Mouse (Mus musculus) spleen, adult 2 months (tissue): Measurements from ENCODE around the gene Olfr310. TPM values are rescaled to one million over a fixed set of nuclear protein-coding genes. Genes with fewer than 3 reads are reported as not detected.

ENCODE experiments used
- DNase-seq, 2 experiments: peaks; one replicate each; pipeline versions ENCODE4 v3.0.0 to v3.0.0-alpha.2; 2012 to 2021; ENCODE audit warnings: low spot score in 2 of 2, low read depth in 1 of 2
- H3K27ac ChIP-seq: fragments of 200-500 bp; 2 replicates; pipeline ENCODE4 v1.5.1; 2012; ENCODE audit warnings: low read length, inconsistent platforms; ENCODE audit not compliant: insufficient read depth
- H3K27me3 ChIP-seq: fragments of 200-500 bp; 2 replicates; pipeline ENCODE4 v1.6.1; 2012; ENCODE audit warnings: mild to moderate bottlenecking, moderate library complexity, low read length, inconsistent platforms; ENCODE audit not compliant: control insufficient read depth, insufficient read depth
- H3K36me3 ChIP-seq: fragments of 200-500 bp; 2 replicates; pipeline ENCODE4 v1.6.1; 2012; ENCODE audit warnings: mild to moderate bottlenecking, low read length, inconsistent platforms; ENCODE audit not compliant: control insufficient read depth, insufficient read depth
- H3K4me1 ChIP-seq: fragments of 200-500 bp; 2 replicates; pipeline ENCODE4 v1.6.1; 2011; ENCODE audit warnings: inconsistent platforms; ENCODE audit not compliant: control insufficient read depth, insufficient read depth, insufficient read length
- H3K4me3 ChIP-seq: fragments of 200-500 bp; 2 replicates; pipeline ENCODE4 v1.5.1; 2011; ENCODE audit warnings: mild to moderate bottlenecking, inconsistent platforms; ENCODE audit not compliant: insufficient read depth, insufficient read length; ENCODE audit errors: extremely low read depth
- CTCF ChIP-seq: fragments of 200-500 bp; IDR thresholded peaks from 2 replicates; pipeline ENCODE4 v1.5.1; 2011; ENCODE audit warnings: mild to moderate bottlenecking, inconsistent platforms; ENCODE audit not compliant: insufficient read depth, insufficient read length, insufficient replicate concordance; ENCODE audit errors: extremely low read depth
- POLR2A ChIP-seq: fragments of 200-500 bp; IDR thresholded peaks from 2 replicates; pipeline ENCODE4 v1.6.1; 2011; ENCODE audit warnings: low read depth, low read length, inconsistent platforms
- WGBS: fragments of 180-500 bp; shearing (Covaris S2); methylation state at CpG from one replicate; pipeline ENCODE4 v1.1.7; 2018; 5-methylcytosine and 5-hydroxymethylcytosine counted together
- polyA plus RNA-seq: library from polyadenylated mRNA; depleted of rRNA; stranded (reverse); fragments of >200 nt; gene quantifications from 2 replicates; pipeline ENCODE4 v1.2.3, GENCODE M21; 2012; rRNA removed

The Olfr310 gene
- not detected in 2 replicates for polyA plus RNA-seq

GRCm38 (mm10) chr7:86277072-86277471, at the start of gene Olfr310:
Gene Olfr310, minus strand, starts transcription at chr7:86277172.
- no peaks in the 10 kb centered on the region for H3K27me3 ChIP-seq
- TF ChIP-seq POLR2A = no peak
- TF ChIP-seq CTCF = no peak
- 52% methylated on average over 1 of the region's 1 CpGs for WGBS
- H3K27ac ChIP-seq = no peak within 1 kb of the TSS
- no peaks in the 10 kb centered on the region for H3K36me3 ChIP-seq
- no peak within 1 kb of the TSS for H3K4me3 ChIP-seq
- DNase-seq = no peak
- no peaks in the 10 kb centered on the region for H3K4me1 ChIP-seq

- Histone ChIP-seq H3K4me1 (no peaks in the 10 kb centered on the region), H3K4me3 (no peak within 1 kb of the TSS), H3K27me3 (no peaks in the 10 kb centered on the region), H3K36me3 (no peaks in the 10 kb centered on the region), H3K27ac (no peak within 1 kb of the TSS)
- TF ChIP-seq POLR2A (no peak), CTCF (no peak)
- DNase-seq = no peak
These were observed 48.6 kb upstream of the Olfr310 start, which contains the start of gene Olfr308 for GRCm38 (mm10) chr7:86325530-86325929. Gene Olfr308, minus strand, starts transcription at chr7:86325630.

GRCm38 (mm10) chr7:86321323-86321722, 44.4 kb upstream of the Olfr310 start:
- WGBS = 53% methylated on average over 2 of the region's 2 CpGs
- no peak for DNase-seq

GRCm38 (mm10) chr7:86313608-86314007, 36.6 kb upstream of the Olfr310 start, which contains the start of gene Olfr309:
Gene Olfr309, minus strand, starts transcription at chr7:86313708.
- 71% methylated on average over 2 of the region's 2 CpGs for WGBS
- TF ChIP-seq POLR2A (no peak), CTCF (no peak)
- DNase-seq = no peak
- no peaks in the 10 kb centered on the region for H3K27me3 ChIP-seq
- no peak within 1 kb of the TSS for H3K27ac ChIP-seq
- no peak within 1 kb of the TSS for H3K4me3 ChIP-seq
- no peaks in the 10 kb centered on the region for H3K4me1 ChIP-seq
- no peaks in the 10 kb centered on the region for H3K36me3 ChIP-seq

More at GRCm38 (mm10) chr7:86321323-86321722, 44.4 kb upstream of the Olfr310 start:
- no peaks in the 10 kb centered on the region for H3K4me1 ChIP-seq
- no peak for TF ChIP-seq CTCF
- TF ChIP-seq POLR2A = no peak
- no peaks in the 10 kb centered on the region for H3K27me3 ChIP-seq
- H3K27ac ChIP-seq = no peak overlapping the region
- H3K36me3 ChIP-seq = no peaks in the 10 kb centered on the region
- H3K4me3 ChIP-seq = no peak overlapping the region

GRCm38 (mm10) chr7:86246208-86246607, 30.8 kb downstream of the Olfr310 start, which contains the start of gene Vmn2r76:
Gene Vmn2r76, minus strand, starts transcription at chr7:86246308.
- H3K27me3 ChIP-seq = no peaks in the 10 kb centered on the region
- H3K4me3 ChIP-seq = no peak within 1 kb of the TSS
- H3K4me1 ChIP-seq = no peaks in the 10 kb centered on the region
- H3K27ac ChIP-seq = no peak within 1 kb of the TSS
- H3K36me3 ChIP-seq = no peaks in the 10 kb centered on the region
- TF ChIP-seq CTCF = no peak
- TF ChIP-seq POLR2A = no peak
- DNase-seq = no peak
- 65% methylated on average over 1 of the region's 1 CpGs for WGBS

Other genes starting within 250 kb of the Olfr310 start
- not detected in 2 replicates for gene Vmn2r75, start 105.4 kb downstream of the Olfr310 start, polyA plus RNA-seq
- not detected in 2 replicates for gene Vmn2r76, start 30.9 kb downstream of the Olfr310 start, polyA plus RNA-seq
- gene Olfr309, start 36.5 kb upstream of the Olfr310 start, polyA plus RNA-seq = not detected in 2 replicates
- gene Olfr308, start 48.5 kb upstream of the Olfr310 start, polyA plus RNA-seq = not detected in 2 replicates
- gene Olfr307, start 60.4 kb upstream of the Olfr310 start, polyA plus RNA-seq = not detected in 2 replicates
- not detected in 2 replicates for gene Olfr305, start 89.8 kb upstream of the Olfr310 start, polyA plus RNA-seq
- not detected in 2 replicates for gene Olfr304, start 109.5 kb upstream of the Olfr310 start, polyA plus RNA-seq
- gene Olfr303, start 120.6 kb upstream of the Olfr310 start, polyA plus RNA-seq = not detected in 2 replicates
- gene Olfr301, start 126.7 kb upstream of the Olfr310 start, polyA plus RNA-seq = not detected in 2 replicates
- not detected in 2 replicates for gene Olfr299, start 182.7 kb upstream of the Olfr310 start, polyA plus RNA-seq
- gene Olfr298, start 215.3 kb upstream of the Olfr310 start, polyA plus RNA-seq = not detected in 2 replicates
- gene Olfr297, start 242.8 kb upstream of the Olfr310 start, polyA plus RNA-seq = not detected in 2 replicates